Mouse (Mus musculus) heart, embryonic 13.5 days (tissue): ENCODE data around the gene Map1s. TPM values are rescaled to one million over a fixed set of nuclear protein-coding genes. Genes with fewer than 3 reads are reported as not detected.
A peak's percentile ranks its signal among the peaks of the same experiment; 100 is the strongest.

ENCODE experiments used
- ATAC-seq: fragments of 200-750 bp; cut with Nextera tagmentation; 2 replicates; pipeline ENCODE4 v1.8.0; 2017; ENCODE audit warnings: moderate TSS enrichment; ENCODE audit not compliant: insufficient number of reproducible peaks, low FRiP score, low TSS enrichment; ENCODE audit errors: extremely low read depth
- H3K27ac ChIP-seq: fragments of 300-500 bp; sonication (generic); replicated peaks from 2 replicates; pipeline ENCODE4 v1.5.1; 2015; ENCODE audit warnings: moderate library complexity, mild to moderate bottlenecking, inconsistent platforms
- H3K27me3 ChIP-seq: fragments of 300-500 bp; sonication (generic); replicated peaks from 2 replicates; pipeline ENCODE4 v1.6.1; 2015; ENCODE audit warnings: mild to moderate bottlenecking, inconsistent platforms
- H3K36me3 ChIP-seq: fragments of 300-500 bp; sonication (generic); 2 replicates; pipeline ENCODE4 v1.6.1; 2015; ENCODE audit warnings: mild to moderate bottlenecking, inconsistent platforms
- H3K4me1 ChIP-seq: fragments of 300-500 bp; sonication (generic); 2 replicates; pipeline ENCODE4 v1.6.1; 2015; ENCODE audit warnings: inconsistent platforms
- H3K4me2 ChIP-seq: fragments of 300-500 bp; sonication (generic); 2 replicates; pipeline ENCODE4 v1.6.1; 2015; ENCODE audit warnings: inconsistent platforms, mild to moderate bottlenecking, moderate library complexity
- H3K4me3 ChIP-seq: fragments of 300-500 bp; sonication (generic); 2 replicates; pipeline ENCODE4 v1.5.1; 2015; ENCODE audit warnings: moderate library complexity, mild to moderate bottlenecking, inconsistent platforms
- H3K9ac ChIP-seq: fragments of 300-500 bp; sonication (generic); 2 replicates; pipeline ENCODE4 v1.6.1; 2015; ENCODE audit warnings: inconsistent platforms, mild to moderate bottlenecking, moderate library complexity
- H3K9me3 ChIP-seq: fragments of 300-500 bp; sonication (generic); 2 replicates; pipeline ENCODE4 v1.6.1; 2016; ENCODE audit warnings: inconsistent platforms
- WGBS: fragments of 180-500 bp; shearing (Covaris S2); methylation state at CpG from one replicate; pipeline ENCODE4 v1.1.7; 2015; ENCODE audit warnings: mixed read lengths; 5-methylcytosine and 5-hydroxymethylcytosine counted together
- polyA plus RNA-seq: library from polyadenylated mRNA; unstranded; fragments of >200 nt; fragmentation: Nextera tagmentation; extraction: Ambion mirVana; gene quantifications from 2 replicates; pipeline ENCODE4 v1.2.1, GENCODE M21; 2015

Map1s gene
- 32.5 and 35.0 TPM in 2 replicates for polyA plus RNA-seq

- peak within 1 kb of the TSS; percentile 91 for H3K9ac ChIP-seq
- H3K4me3 ChIP-seq, result peak within 1 kb of the TSS; percentile 82
- peak within 1 kb of the TSS; percentile 95 for H3K4me2 ChIP-seq
- H3K27me3 ChIP-seq, result peaks cover 14% of the 10 kb centered on the region
- H3K4me1 ChIP-seq, result peaks cover 24% of the 10 kb centered on the region
- ATAC-seq, result peak; percentile 72
- under 1% methylated on average over 86 of the region's 86 CpGs for WGBS
- H3K9me3 ChIP-seq, result no peaks in the 10 kb centered on the region
- peaks cover 8% of the 10 kb centered on the region for H3K36me3 ChIP-seq
- H3K27ac ChIP-seq, result peak within 1 kb of the TSS; percentile 90
Measured at GRCm38 (mm10) chr8:70905831-70906736, at the start of gene Map1s. Gene Map1s, plus strand, starts transcription at chr8:70905932.

GRCm38 (mm10) chr8:70856028-70856427, 49.7 kb upstream of the Map1s start:
- Histone ChIP-seq H3K4me2 (0 out of 2 replicates have a peak overlapping the region, but pooled peaks have one; percentile 88), H3K9me3 (no peaks in the 10 kb centered on the region), H3K9ac (no peak overlapping the region), H3K4me1 (peaks cover 10% of the 10 kb centered on the region), H3K36me3 (no peaks in the 10 kb centered on the region), H3K27me3 (peaks cover 51% of the 10 kb centered on the region), H3K27ac (no peak overlapping the region), H3K4me3 (no peak overlapping the region)
- ATAC-seq, result no peak
- WGBS, result 55% methylated on average over 5 of the region's 5 CpGs

- Histone ChIP-seq H3K4me2 (peak overlapping the region; percentile 88), H3K27ac (no peak overlapping the region), H3K9me3 (no peaks in the 10 kb centered on the region), H3K4me1 (peaks cover 10% of the 10 kb centered on the region), H3K27me3 (peaks cover 57% of the 10 kb centered on the region), H3K36me3 (no peaks in the 10 kb centered on the region), H3K9ac (peak overlapping the region; percentile 77), H3K4me3 (peak overlapping the region; percentile 58)
- WGBS, result 6% methylated on average over 32 of the region's 33 CpGs
- ATAC-seq, result peak; percentile 55
Measured at GRCm38 (mm10) chr8:70856541-70857197, 49.1 kb upstream of the Map1s start.

- peak overlapping the region; percentile 77; the same call in 1 of the 2 replicates for H3K9ac ChIP-seq
- no peak overlapping the region for H3K27ac ChIP-seq
- H3K36me3 ChIP-seq, result no peaks in the 10 kb centered on the region
- 22% methylated on average over 4 of the region's 4 CpGs for WGBS
- peaks cover 62% of the 10 kb centered on the region for H3K27me3 ChIP-seq
- 0 out of 2 replicates have a peak overlapping the region, but pooled peaks have one; percentile 88 for H3K4me2 ChIP-seq
- H3K4me1 ChIP-seq, result peaks cover 14% of the 10 kb centered on the region
- H3K9me3 ChIP-seq, result no peaks in the 10 kb centered on the region
- 0 out of 2 replicates have a peak overlapping the region, but pooled peaks have one; percentile 58 for H3K4me3 ChIP-seq
- ATAC-seq, result no peak
Measured at GRCm38 (mm10) chr8:70857516-70857915, 48.2 kb upstream of the Map1s start.

- peak within 1 kb of the TSS; percentile 83 for H3K9ac ChIP-seq
- H3K4me3 ChIP-seq, result peak within 1 kb of the TSS; percentile 70
- no peak for ATAC-seq
- H3K4me2 ChIP-seq, result peak within 1 kb of the TSS; percentile 94
- peaks cover 39% of the 10 kb centered on the region for H3K4me1 ChIP-seq
- peaks cover 6% of the 10 kb centered on the region for H3K36me3 ChIP-seq
- H3K9me3 ChIP-seq, result no peaks in the 10 kb centered on the region
- 2% methylated on average over 55 of the region's 55 CpGs for WGBS
- peaks cover 42% of the 10 kb centered on the region for H3K27me3 ChIP-seq
- peak within 1 kb of the TSS; percentile 64; the same call in 1 of the 2 replicates for H3K27ac ChIP-seq
Measured at GRCm38 (mm10) chr8:70862824-70863641, 42.7 kb upstream of the Map1s start, which contains the start of gene Kcnn1. Gene Kcnn1, minus strand, starts transcription at chr8:70863258.

GRCm38 (mm10) chr8:70863956-70864711, 41.6 kb upstream of the Map1s start:
- Histone ChIP-seq H3K27ac (peak overlapping the region; percentile 64), H3K4me2 (peak overlapping the region; percentile 94)
- under 1% methylated on average over 46 of the region's 46 CpGs for WGBS

GRCm38 (mm10) chr8:70864712-70865221, 41.0 kb upstream of the Map1s start:
- Histone ChIP-seq H3K4me3 (peak overlapping the region; percentile 70), H3K27me3 (peaks cover 38% of the 10 kb centered on the region), H3K4me1 (peaks cover 54% of the 10 kb centered on the region), H3K9ac (peak overlapping the region; percentile 83), H3K36me3 (peaks cover 13% of the 10 kb centered on the region), H3K27ac (peak overlapping the region; percentile 64), H3K9me3 (no peaks in the 10 kb centered on the region), H3K4me2 (peak overlapping the region; percentile 94)
- no peak for ATAC-seq
- 3% methylated on average over 24 of the region's 24 CpGs for WGBS

More at GRCm38 (mm10) chr8:70863956-70864711, 41.6 kb upstream of the Map1s start:
- peak overlapping the region; percentile 70 for H3K4me3 ChIP-seq
- peaks cover 38% of the 10 kb centered on the region for H3K27me3 ChIP-seq
- H3K9ac ChIP-seq, result peak overlapping the region; percentile 83
- no peaks in the 10 kb centered on the region for H3K9me3 ChIP-seq
- ATAC-seq, result no peak
- peaks cover 13% of the 10 kb centered on the region for H3K36me3 ChIP-seq
- peaks cover 50% of the 10 kb centered on the region for H3K4me1 ChIP-seq

GRCm38 (mm10) chr8:70865350-70866000, 40.3 kb upstream of the Map1s start:
- H3K36me3 ChIP-seq, result peaks cover 13% of the 10 kb centered on the region
- no peaks in the 10 kb centered on the region for H3K9me3 ChIP-seq
- peak; percentile 85 for ATAC-seq
- H3K4me2 ChIP-seq, result peak overlapping the region; percentile 94
- H3K4me3 ChIP-seq, result peak overlapping the region; percentile 70
- WGBS, result under 1% methylated on average over 46 of the region's 46 CpGs
- H3K27ac ChIP-seq, result peak overlapping the region; percentile 64
- peaks cover 55% of the 10 kb centered on the region for H3K4me1 ChIP-seq
- peak overlapping the region; percentile 83 for H3K9ac ChIP-seq
- peaks cover 38% of the 10 kb centered on the region for H3K27me3 ChIP-seq

- 0 out of 2 replicates have a peak, but pooled peaks have one; percentile 2 for ATAC-seq
- Histone ChIP-seq H3K27ac (peak overlapping the region; percentile 64), H3K4me2 (peak overlapping the region; percentile 94), H3K27me3 (peaks cover 34% of the 10 kb centered on the region), H3K4me3 (peak overlapping the region; percentile 70), H3K9me3 (no peaks in the 10 kb centered on the region), H3K36me3 (peaks cover 13% of the 10 kb centered on the region), H3K9ac (peak overlapping the region; percentile 67), H3K4me1 (peaks cover 61% of the 10 kb centered on the region)
- 7% methylated on average over 12 of the region's 12 CpGs for WGBS
Measured at GRCm38 (mm10) chr8:70866001-70866520, 39.7 kb upstream of the Map1s start.
